Mouse (Mus musculus): ENCODE results near the gene Fsip1. TPM values are rescaled to one million over a fixed set of nuclear protein-coding genes. Genes with fewer than 3 reads are reported as not detected.

The Fsip1 gene
- polyA plus RNA-seq, 1 experiment = 0.50 TPM

DNA sequence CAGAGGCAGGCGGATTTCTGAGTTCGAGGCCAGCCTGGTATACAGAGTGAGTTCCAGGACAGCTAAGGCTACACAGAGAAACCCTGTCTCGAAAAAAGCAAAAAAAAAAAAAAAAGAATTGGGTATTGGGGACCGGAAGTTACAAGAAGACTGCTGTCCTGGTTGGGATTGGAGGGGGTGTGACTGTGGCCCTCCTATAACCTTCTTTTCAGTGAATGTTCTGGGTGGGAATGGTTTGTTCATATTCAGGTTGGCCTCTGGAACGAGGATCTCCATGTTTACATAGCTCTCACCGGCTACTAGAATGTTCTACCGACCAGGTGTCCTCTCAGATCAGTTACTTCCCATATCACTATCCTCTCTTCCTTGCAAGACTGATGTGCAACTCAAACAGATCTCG is 328 bp upstream of the Fsip1 start:
- no peak for DNase-seq (ENCODE audit: extremely low spot score in 1 of 2, low spot score in 1 of 2)

DNA sequence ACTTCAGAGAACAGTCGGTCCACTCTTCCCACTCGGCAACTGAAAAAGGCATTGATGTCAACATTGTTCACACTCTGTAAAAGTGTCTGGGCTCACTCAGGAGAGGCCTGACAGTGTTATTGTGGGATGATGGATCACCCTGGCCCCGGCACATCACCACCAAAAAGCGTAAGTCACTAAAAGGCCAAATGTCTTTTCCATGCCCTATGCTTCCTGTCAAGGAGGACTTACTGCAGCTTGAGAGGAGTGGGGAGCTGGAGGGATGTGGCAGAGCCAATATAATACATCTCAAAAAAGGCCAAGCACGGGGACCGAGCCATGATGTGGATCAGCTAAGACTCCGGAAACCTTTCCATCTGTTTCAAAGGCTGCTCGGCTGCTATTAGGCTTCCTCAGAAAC is 2.2 kb downstream of the Fsip1 start:
- DNase-seq (ENCODE audit: extremely low spot score in 1 of 2, low spot score in 1 of 2) = no peak

DNA sequence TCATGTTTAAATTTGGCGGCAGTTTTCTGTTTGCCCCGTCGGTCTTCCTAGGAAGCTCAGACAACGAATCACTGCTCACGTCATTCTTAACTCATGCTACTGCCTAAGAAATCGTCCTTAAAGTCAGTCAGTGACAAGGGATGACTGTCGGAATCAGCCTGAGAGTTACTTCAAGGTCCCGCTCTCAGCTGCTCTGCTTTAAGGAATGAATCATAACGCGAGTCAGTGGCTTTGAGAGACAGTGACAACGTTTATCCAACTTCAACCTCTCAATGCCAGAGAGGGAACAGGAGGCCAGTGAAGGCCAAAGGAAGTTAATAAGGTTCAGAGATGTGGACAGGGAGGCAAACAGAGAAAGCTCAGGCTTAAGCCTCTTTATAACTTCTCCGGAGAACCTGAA is 7.8 kb downstream of the Fsip1 start:
- DNase-seq (ENCODE audit: extremely low spot score in 1 of 2, low spot score in 1 of 2) = no peak

DNA sequence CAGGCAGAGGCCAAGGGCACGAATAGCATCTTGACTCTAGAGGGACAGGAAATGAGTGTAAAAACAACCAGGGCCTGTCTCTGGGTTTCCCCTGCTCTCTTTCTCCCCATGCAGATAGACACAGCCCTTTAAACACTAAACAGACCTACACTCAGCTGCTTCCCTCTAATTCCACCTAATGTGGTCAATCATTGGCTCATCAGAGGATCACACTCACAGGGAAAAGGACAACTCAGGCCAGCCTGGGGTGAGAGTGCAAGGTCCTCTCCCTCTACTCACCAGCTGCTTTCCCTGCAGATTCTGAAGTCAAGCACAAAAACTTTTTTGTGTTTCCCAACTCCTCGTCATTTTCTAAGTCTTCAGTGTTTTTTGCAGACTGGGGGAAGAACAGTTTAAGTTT is 8.8 kb downstream of the Fsip1 start:
- DNase-seq (ENCODE audit: extremely low spot score in 1 of 2, low spot score in 1 of 2) = no peak

DNA sequence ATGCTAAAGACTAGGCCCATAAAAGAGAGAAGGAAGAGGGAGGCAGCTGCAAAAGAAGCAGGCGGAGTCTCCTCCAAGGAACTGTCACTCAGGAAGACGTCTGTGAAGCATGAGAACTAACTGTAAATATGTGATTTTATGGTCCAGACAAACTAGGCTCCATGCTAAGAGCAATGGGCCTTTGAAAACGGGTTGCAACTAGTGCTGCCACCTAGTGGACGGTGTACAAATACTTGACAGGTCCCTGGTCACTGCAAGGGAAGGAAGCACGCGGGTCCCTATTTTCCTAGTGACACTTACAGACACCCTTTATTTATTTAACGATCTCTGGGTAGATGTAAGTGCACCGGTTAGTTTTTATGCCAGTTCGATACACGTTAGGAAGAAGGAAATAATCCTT is 10.9 kb downstream of the Fsip1 start:
- peak in 1 of 2 experiments; percentile 87 for DNase-seq (ENCODE audit: extremely low spot score in 1 of 2, low spot score in 1 of 2)

DNA sequence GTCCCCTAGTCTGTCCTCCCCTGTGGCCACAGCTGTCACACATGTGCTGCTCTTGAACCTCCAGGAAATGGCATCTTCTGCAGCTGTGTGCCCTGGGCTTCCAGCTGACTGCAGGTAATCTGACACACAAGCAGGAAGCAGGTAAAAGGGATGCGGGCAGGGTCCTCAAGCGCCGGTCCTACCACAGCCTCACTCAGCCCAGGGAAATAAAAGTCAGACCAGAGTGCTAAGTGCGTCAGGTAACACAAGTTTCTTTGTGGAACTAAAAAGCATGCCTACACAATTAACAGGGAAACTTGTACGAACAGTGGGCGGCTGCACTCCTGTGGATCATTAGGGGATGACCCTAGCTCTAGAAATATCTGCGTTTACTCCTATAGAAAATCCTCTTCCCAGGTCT is 20.6 kb downstream of the Fsip1 start:
- no peak for DNase-seq (ENCODE audit: extremely low spot score in 1 of 2, low spot score in 1 of 2)

DNA sequence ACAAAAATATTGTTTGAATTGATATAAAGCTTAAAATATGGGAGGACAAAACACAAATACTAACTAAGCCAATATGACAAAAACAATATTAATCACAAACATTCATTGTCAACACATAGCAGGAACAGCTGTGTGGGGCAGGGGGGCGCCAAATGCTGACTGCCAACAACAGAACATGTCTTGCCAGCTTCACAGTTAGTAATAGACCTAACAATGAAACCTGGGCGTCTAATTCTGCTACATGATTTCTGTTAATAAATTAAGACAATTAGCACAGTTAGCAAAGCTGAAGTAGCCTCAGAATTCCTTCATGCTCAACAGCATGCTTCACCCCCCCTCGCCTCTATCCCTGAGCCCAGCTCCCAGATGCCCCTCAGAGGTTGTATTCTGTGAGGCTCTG is 21.2 kb downstream of the Fsip1 start:
- no peak for DNase-seq (ENCODE audit: extremely low spot score in 1 of 2, low spot score in 1 of 2)

DNA sequence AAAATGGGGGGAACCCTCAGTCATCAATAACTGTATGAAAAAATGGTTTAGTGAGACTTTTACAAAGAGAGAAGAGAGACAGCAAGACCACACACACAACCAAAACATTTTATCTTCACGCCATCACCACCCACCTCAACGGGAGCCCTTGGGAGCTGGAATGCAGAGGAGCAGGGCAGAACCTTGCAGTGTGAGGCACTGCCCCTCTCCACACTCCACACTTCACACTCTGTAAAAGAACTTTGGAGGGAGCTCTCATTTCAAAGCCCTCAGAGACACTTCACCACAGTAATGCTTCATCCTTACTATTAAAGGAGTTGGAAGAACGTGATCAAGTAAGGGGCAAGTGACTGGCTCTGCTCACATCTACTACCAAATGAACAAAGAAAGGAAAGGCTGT is 26.2 kb downstream of the Fsip1 start:
- no peak for DNase-seq (ENCODE audit: extremely low spot score in 1 of 2, low spot score in 1 of 2)

DNA sequence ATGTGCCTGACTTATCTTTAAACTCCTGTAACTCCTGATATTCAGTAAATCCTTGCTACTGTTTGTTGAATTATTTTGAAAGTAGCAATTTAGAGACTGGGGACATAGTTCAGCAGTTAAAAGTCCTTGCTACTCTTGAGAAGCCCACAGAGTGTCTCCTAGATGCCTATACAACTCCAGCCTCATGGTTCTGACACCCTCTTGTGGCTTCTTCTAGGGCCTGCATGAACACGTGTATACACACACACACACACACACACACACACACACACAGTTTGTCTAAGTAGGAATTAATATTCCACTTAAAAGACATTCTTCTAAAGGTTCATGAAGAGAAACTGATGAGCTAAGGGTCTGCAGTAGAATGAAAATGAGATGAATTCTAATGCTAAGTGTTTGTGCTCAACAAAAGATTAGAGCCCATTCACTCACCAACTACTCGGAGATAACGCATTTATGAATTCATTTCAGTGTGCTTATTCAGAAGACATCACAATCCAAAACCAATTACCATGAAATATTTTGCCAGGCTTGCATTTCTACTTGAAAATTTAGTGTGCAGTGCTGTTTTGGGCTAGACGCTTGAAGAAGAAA is 28.2 kb downstream of the Fsip1 start:
- DNase-seq (ENCODE audit: extremely low spot score in 1 of 2, low spot score in 1 of 2) = no peak

DNA sequence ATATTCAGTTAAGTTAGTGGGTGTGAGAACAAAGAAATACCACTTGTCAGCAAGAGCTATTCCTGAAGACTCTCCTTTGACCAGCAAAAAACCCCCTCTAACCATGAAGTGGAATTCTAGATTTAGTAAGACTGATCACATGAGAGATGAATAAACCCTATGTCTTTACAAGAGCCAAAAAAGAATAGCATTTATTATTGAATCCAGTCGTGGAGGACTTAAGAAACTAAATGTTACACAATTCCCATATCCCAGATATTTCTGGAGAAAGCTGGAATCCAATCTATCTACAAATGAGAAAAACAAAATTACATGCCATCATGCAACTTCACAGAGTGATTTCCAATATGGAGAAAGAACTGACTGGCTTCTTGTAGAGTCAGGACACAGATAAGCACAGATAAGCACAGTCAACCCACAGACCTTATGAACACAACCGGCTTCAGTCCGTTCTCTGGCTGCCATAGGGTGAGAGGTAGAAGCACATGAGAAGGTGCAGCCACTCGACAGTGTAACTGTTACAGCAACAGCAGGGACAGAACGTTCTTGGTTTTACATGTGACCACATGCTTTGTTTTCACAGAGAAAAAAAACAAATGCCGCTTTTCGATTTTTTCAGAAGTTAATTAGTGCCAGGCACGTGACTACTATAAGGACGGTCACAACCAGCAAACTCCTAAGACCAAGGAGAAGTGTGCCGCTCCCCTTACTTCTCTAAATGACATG is 31.3 kb downstream of the Fsip1 start:
- DNase-seq (ENCODE audit: extremely low spot score in 1 of 2, low spot score in 1 of 2) = no peak

DNA sequence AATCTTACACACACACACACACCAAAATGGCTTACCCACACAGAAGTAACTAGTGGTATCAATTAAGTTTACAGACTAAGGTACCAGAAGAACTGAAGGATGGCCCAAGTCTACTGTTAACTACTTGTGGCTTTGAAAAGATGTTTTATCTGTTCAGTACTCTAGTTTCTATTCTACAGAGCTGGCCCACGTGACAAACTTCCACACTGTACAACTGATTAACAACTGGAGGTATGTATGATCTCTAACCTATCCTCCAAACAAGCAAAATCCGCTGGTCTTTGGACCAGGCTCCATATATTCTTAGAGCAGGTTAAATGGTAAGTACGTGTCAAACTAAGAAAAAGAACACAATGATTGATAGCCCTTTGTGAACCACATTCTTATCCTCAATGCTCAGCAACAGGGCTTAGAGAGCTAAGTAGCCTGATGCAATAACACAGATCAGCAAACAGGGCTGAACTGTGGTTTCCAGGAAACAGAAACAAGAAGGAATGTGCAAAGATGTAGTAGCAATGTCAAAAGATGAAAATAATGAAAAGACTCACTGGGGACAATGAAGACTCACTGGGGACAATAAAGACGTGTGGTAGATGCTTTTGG is 38.7 kb downstream of the Fsip1 start:
- DNase-seq (ENCODE audit: extremely low spot score in 1 of 2, low spot score in 1 of 2) = no peak

DNA sequence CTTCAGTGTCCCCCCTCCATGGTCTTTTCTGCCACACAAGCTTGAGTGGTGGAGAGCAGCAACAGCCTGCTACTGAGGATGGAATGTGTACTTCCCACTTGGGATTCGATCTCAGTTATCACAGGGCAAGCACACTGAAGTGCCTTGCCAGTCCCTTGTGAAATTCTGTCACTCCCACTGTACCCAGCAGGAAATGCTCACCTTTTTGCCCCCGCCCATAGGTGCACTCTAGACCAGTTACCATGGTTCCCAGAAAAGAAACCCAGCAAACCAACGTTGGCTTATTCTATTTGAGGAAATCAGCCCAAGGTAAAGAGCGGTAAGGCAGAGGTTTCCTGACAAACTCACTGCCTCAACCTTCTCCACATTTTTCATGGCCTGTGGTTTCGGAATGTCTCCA is 47.1 kb downstream of the Fsip1 start:
- no peak for DNase-seq (ENCODE audit: extremely low spot score in 1 of 2, low spot score in 1 of 2)

DNA sequence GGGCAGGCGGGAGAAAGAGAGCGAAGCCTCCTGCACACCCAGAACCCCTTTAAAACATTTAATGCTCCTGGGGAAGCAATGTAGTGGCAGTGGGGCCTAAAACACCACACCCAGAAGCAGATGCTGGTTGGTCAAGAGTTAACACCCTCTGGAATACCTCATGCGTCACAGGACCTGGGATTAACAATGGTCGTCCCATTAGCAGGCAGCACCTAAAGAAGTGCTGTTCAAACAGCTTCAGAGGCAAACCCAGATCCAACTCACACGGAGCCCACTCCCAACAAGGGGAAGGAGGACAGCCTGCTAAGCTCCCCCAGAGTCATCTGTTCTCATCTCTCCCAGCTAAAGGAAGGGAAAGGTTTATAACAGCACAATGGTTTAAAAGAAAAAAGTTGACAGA is 48.1 kb downstream of the Fsip1 start:
- no peak for DNase-seq (ENCODE audit: extremely low spot score in 1 of 2, low spot score in 1 of 2)

DNA sequence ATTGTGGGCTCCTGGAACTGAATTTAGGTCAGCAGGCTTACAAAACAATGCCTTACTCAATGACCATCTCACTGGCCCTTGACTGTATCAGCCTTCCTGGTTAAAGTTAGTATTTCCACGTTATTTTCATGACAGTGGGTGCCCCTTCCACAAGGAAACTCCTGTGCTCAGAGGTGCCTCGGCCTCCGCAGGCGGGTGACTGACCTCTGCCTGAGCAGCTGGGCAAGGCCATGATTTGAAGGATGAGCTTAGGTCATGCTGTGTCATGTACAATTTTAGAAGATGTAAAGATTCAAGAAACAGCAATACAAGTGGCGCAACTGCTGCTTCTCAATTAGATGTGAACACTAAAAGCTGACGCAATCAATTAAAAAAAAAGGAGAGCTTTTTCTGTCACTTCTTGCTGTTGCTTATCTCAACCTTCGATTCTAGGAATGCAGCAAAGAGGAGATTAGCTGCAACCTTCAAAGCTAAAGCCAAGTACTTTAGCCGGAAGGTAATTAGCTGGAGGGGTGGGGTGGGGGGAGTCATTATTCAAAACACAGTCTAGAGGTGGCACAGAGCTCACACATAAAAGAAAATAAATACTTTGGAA is 50.7 kb downstream of the Fsip1 start:
- DNase-seq (ENCODE audit: extremely low spot score in 1 of 2, low spot score in 1 of 2) = no peak

DNA sequence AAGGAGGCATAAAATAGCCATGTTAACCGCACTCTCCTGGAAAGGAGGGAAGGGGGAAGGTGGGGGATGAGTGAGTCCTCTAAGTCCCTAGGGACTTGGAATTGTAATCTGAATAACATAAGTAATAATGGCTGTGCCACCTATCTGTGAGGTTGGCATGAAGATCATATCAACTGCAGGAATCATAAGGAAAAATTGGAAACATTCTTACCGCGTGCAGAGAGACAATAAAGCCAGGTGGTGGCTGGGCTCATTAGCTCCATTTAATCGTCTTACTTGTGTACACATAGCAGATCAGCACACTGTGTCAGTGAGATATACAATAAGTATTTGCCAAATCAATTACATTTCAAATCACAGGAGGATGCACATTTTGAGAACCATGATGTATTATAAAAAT is 52.1 kb downstream of the Fsip1 start:
- no peak for DNase-seq (ENCODE audit: extremely low spot score in 1 of 2, low spot score in 1 of 2)

DNA sequence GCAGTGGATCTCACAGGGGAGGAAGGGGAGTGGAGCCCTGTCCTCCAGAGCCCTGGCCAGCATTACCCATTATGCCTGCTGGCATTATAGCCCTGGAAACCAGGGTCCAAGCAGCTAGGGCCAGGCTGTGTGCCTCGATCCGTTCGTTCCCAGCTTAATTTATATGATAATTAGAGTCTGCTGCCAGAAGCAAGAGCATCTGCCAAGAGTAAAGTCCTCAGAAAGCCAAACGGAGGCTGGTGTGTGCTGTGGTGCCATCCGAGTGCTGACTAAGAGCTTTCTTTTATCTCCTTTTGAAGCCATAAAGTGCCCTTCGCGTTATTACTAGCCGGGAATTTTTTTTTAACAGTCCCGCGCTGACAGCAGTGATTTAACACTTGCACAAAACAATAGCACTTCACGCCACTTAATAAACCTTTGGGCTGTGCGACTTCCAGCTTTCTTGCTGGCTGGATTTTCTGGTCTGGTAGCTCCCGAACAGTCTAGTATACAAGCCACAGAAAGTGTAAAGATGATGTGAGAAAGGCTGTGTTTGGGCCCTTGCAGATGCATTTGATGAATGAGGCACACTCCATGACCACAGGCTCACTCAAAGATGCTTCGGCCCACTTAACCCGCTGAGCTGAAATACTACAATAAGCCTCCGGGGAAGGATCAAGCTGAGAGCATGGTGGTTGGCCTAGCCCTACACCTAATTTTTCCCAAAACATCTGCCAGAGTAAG is 52.9 kb downstream of the Fsip1 start:
- DNase-seq (ENCODE audit: extremely low spot score in 1 of 2, low spot score in 1 of 2) = peak; percentile 20 to 63

DNA sequence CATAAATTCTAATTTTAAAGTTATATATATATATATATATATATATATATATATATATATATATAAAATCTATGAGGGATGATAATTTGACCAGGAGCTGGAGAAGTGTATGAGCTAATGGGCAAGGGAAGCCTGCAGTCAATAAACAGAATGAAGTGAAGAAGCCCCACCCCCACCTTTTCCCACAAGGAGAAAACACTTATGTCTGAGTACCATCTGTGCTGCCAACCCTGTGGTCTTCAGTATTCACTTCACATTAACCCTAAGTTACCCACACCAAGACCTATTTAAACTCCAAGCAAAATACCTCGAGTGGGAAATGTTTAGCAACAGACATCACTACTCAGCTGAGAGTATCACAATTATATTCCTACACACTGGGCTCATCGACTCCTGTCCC is 53.8 kb downstream of the Fsip1 start:
- no peak for DNase-seq (ENCODE audit: extremely low spot score in 1 of 2, low spot score in 1 of 2)

DNA sequence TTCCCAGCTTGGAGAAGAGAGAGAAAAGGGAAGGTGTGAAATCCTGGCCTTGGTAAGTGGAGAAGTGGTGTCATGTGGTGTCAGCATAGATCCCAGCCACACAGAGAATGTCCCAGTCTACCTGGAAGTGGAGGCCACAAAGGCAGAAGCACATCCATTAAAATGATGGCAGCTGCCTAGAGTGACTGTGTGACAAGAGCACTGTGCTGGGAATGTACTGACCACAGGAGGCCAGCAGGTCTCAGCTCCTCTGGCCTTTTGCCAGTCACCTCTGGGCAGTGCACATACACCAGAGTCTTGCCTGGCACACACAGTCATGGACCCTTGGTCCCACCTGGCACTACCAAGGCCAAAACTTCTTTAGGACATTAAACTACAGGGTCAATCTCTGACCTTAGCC is 54.8 kb downstream of the Fsip1 start:
- no peak for DNase-seq (ENCODE audit: extremely low spot score in 1 of 2, low spot score in 1 of 2)

DNA sequence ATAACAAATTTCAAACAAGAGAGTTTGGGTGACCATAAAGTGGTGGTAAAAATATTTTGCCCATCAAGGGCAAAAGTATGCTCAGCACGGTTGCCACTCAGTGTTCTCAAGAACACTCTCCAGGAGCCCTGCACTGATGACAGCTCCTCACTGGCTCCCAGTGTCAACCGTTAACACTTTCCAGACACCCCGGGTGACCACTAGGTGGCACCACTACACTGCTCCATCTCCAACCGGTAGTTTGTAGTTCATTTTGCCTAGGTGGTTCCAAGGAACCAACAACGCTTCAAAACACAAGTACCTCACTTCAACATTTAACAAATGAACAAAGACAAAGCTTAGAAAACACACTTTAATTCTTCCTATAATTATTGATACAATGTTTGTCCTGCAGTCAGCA is 56.9 kb downstream of the Fsip1 start:
- peak; percentile 63 to 89 for DNase-seq (ENCODE audit: extremely low spot score in 1 of 2, low spot score in 1 of 2)

DNA sequence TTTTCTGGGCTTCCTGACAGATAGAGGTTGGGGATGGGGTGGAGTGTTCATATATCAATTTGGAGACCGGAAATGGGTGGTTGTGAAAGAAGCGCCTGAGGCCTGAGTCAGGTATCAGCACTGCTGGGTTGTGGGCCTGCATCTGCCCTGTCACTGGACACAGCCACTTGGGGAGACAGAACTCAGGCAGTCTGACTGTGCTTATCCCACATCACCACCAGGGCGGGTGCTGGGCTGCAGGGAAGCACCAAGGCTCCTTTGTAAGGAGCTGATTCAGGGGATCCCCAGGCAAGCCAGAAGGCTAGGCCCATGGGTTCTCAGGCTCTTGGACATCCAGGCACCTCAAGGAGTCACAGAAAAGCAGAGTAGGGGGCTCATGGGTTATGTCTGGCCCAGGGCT is 59.8 kb downstream of the Fsip1 start:
- no peak for DNase-seq (ENCODE audit: extremely low spot score in 1 of 2, low spot score in 1 of 2)

DNA sequence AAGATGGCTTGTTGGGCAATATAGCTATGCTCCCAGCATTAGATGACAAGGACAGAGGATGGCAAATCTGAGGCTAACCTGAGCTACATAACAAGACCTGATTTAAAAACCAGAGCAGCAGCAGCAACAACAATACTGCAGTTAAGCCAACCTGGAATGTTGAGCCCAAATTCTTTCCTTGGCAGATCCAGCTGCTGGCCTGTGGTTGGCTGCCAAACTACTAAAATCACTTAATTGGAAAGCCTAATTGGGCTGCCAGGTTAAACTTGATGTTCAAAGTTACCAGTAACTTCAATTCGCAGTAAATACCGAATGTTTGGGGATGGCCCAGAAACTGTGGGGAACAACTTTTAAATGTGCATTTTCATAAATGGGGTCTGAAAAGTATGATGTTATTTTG is 74.6 kb downstream of the Fsip1 start:
- DNase-seq (ENCODE audit: extremely low spot score in 1 of 2, low spot score in 1 of 2) = no peak

Measured in frontal cortex, adult 2 months (tissue).